16 mouse cellular contexts compared by ENCODE assay signal in genomic region chr17:7197121-7197925, GRCm38 (mm10). TPM values are rescaled to one million over a fixed set of nuclear protein-coding genes. Genes with fewer than 3 reads are reported as not detected.
A peak's percentile ranks its signal among the peaks of the same experiment; 100 is the strongest.
DNase-seq lines count a peak whose midpoint lies in the region; ATAC-seq and TF ChIP-seq lines count a peak whose summit lies in the region.
"Had no signal": no experiment of that assay in that cellular context is flagged by ENCODE, and none has a peak within 500 bp of the region (broad histone marks: within the 10 kb centered on the region; RNA-seq: fewer than 3 reads in every experiment).

No protein-coding gene starts in this region.

- no peak for TF ChIP-seq CTCF in heart, postnatal 0 days (IDR thresholded peaks at IDR 0.05; ENCODE audit: low read depth)

- WGBS in heart, embryonic 12.5 days = 43% methylated on average over 9 of the region's 9 CpGs
- 33% methylated on average over 9 of the region's 9 CpGs for WGBS in heart, postnatal 0 days
- 78% methylated on average over 9 of the region's 9 CpGs for WGBS in forebrain, embryonic 10.5 days

- no peak for DNase-seq in heart, postnatal 14 days
- peak; percentile 59 for DNase-seq in layer of hippocampus, adult 9-11 months
- no peak for DNase-seq in layer of hippocampus, adult 9-10 months (ENCODE audit: low spot score)
- DNase-seq in heart, postnatal 0 days (ENCODE audit: low spot score) = peak; percentile 39
- DNase-seq in kidney, postnatal 14 days = peak; percentile 25
- DNase-seq in forebrain, embryonic 10.5 days (ENCODE audit: extremely low spot score, low spot score) = no peak
- no peak for DNase-seq in left cerebral cortex, postnatal 14 days (ENCODE audit: low spot score in 2 of 2)
- DNase-seq: cerebellum, adult 9-11 months; gastrocnemius, postnatal 10 days; lung, postnatal 14 days had no signal

- ATAC-seq in heart, embryonic 12.5 days (ENCODE audit: insufficient number of reproducible peaks, low FRiP score) = peak; percentile 34; the same call in 1 of the 2 replicates
- ATAC-seq in heart, postnatal 0 days (ENCODE audit: insufficient read depth, low read depth) = peak; percentile 62
- ATAC-seq: midbrain, embryonic 13.5 days; Patski had no signal

- intact Hi-C loops in heart, postnatal 14 days (cut with DNase I) = loop anchor here (2.0 kb wide), 1 partner anchor 25 kb away; no protein-coding TSS in a partner anchor
- intact Hi-C loops in left cerebral cortex, postnatal 14 days (cut with DNase I) = loop anchor here (10.0 kb wide), 1 partner anchor 47 kb away; no protein-coding TSS in a partner anchor

- peaks cover 38% of the 10 kb centered on the region for H3K4me1 ChIP-seq in heart, embryonic 12.5 days (replicated peaks)
- peaks cover 26% of the 10 kb centered on the region; the same call in 1 of the 2 replicates for H3K4me1 ChIP-seq in heart, postnatal 0 days (ENCODE audit: control insufficient read depth, insufficient read depth)
- peaks cover 13% of the 10 kb centered on the region for H3K4me1 ChIP-seq in forebrain, embryonic 10.5 days

- no peaks in the 10 kb centered on the region for H3K9me3 ChIP-seq in heart, embryonic 12.5 days (replicated peaks)
- H3K9me3 ChIP-seq in heart, postnatal 0 days (replicated peaks; ENCODE audit: control insufficient read depth, low read length) = no peaks in the 10 kb centered on the region
- H3K9me3 ChIP-seq in forebrain, embryonic 10.5 days = no peaks in the 10 kb centered on the region
- H3K9me3 ChIP-seq: midbrain, embryonic 13.5 days had no signal

- TF ChIP-seq EP300 in heart, postnatal 0 days (IDR thresholded peaks at IDR 0.05; ENCODE audit: low read depth) = no peak

- H3K27me3 ChIP-seq in heart, embryonic 12.5 days (replicated peaks) = no peaks in the 10 kb centered on the region
- no peaks in the 10 kb centered on the region for H3K27me3 ChIP-seq in heart, postnatal 0 days (ENCODE audit: control insufficient read depth, insufficient read depth, low read length)
- H3K27me3 ChIP-seq in forebrain, embryonic 10.5 days (ENCODE audit: poor library complexity, severe bottlenecking) = no peaks in the 10 kb centered on the region
- H3K27me3 ChIP-seq: CH12.LX; midbrain, embryonic 13.5 days; Patski had no signal

- no peak overlapping the region for H3K9ac ChIP-seq in heart, embryonic 12.5 days
- no peak overlapping the region for H3K9ac ChIP-seq in heart, postnatal 0 days (replicated peaks; ENCODE audit: low read depth, low read length)
- H3K9ac ChIP-seq: hindbrain, embryonic 14.5 days; midbrain, embryonic 13.5 days had no signal

- H3K36me3 ChIP-seq in heart, embryonic 12.5 days = 0 out of 2 replicates have a peak, but pooled peaks cover 6% of the 10 kb centered on the region
- H3K36me3 ChIP-seq in heart, postnatal 0 days (replicated peaks; ENCODE audit: control insufficient read depth, insufficient read depth, low read length) = no peaks in the 10 kb centered on the region
- peaks cover 2% of the 10 kb centered on the region; the same call in 1 of the 2 replicates for H3K36me3 ChIP-seq in forebrain, embryonic 10.5 days (replicated peaks)
- H3K36me3 ChIP-seq: midbrain, embryonic 13.5 days had no signal

- H3K27ac ChIP-seq in heart, embryonic 12.5 days (ENCODE audit: poor library complexity, severe bottlenecking) = peak overlapping the region; percentile 52
- H3K27ac ChIP-seq in heart, postnatal 0 days (ENCODE audit: low read depth) = peak overlapping the region; percentile 6; the same call in 1 of the 2 replicates
- H3K27ac ChIP-seq in forebrain, embryonic 10.5 days = no peak overlapping the region
- H3K27ac ChIP-seq: hindbrain, embryonic 14.5 days; midbrain, embryonic 13.5 days had no signal

- no peak overlapping the region for H3K4me2 ChIP-seq in heart, embryonic 12.5 days
- H3K4me2 ChIP-seq in heart, postnatal 0 days (ENCODE audit: low read depth, low read length) = no peak overlapping the region
- H3K4me2 ChIP-seq: hindbrain, embryonic 14.5 days; liver, embryonic 11.5 days; midbrain, embryonic 13.5 days had no signal

- H3K4me3 ChIP-seq in heart, embryonic 12.5 days = no peak overlapping the region
- H3K4me3 ChIP-seq in heart, postnatal 0 days (ENCODE audit: low read depth, low read length) = no peak overlapping the region
- H3K4me3 ChIP-seq in forebrain, embryonic 10.5 days = no peak overlapping the region
- H3K4me3 ChIP-seq: midbrain, embryonic 13.5 days had no signal

RNA-seq across cellular contexts. Expression of gene Rps6ka2, which starts 27.4 kb away (rescaled TPM):
- 62.5 and 68.8 TPM in 2 replicates for polyA plus RNA-seq in heart, embryonic 12.5 days (2016; fragmentation: Nextera tagmentation; extraction: Ambion mirVana)
- total RNA-seq in heart, postnatal 14 days (2021) = 10 to 100 TPM; 18.3 to 18.5 TPM
- 36.4 and 37.4 TPM in 2 replicates for total RNA-seq in heart, postnatal 0 days (2014; rRNA removed; ENCODE audit: low replicate concordance)
- 13.6 and 14.3 TPM in 2 replicates for polyA plus RNA-seq in heart, postnatal 0 days (2015; fragmentation: Nextera tagmentation; extraction: Ambion mirVana)
- polyA plus RNA-seq in forebrain, embryonic 10.5 days (2016; fragmentation: Nextera tagmentation; extraction: Ambion mirVana) = 23.6 and 25.3 TPM in 2 replicates
- 10 to 100 TPM; 49.8 to 56.0 TPM for total RNA-seq in left cerebral cortex, postnatal 14 days (2021)

Comparison
In these comparisons a context has a peak if more than half of its experiments do, and no peak if none do; other contexts are left out.
1. DNase-seq: peak in layer of hippocampus, adult 9-11 months (single experiment), heart, postnatal 0 days (single experiment) and kidney, postnatal 14 days (single experiment); none in heart, postnatal 14 days (0 of 2), layer of hippocampus, adult 9-10 months (single experiment), forebrain, embryonic 10.5 days (single experiment) and left cerebral cortex, postnatal 14 days (0 of 2).